Mouse (Mus musculus) midbrain, embryonic 14.5 days (tissue): ENCODE data around the gene Rpa1. TPM values are rescaled to one million over a fixed set of nuclear protein-coding genes. Genes with fewer than 3 reads are reported as not detected.

Experiments
- ATAC-seq: fragments of 200-750 bp; cut with Nextera tagmentation; 2 replicates; pipeline ENCODE4 v1.8.0; 2017; ENCODE audit warnings: moderate number of reproducible peaks, moderate library complexity; ENCODE audit not compliant: low FRiP score, low TSS enrichment
- DNase-seq: peaks from one replicate; pipeline ENCODE4 v3.0.0-alpha.2; 2015
- H3K27ac ChIP-seq: fragments of 300-500 bp; sonication (generic); replicated peaks from 2 replicates; pipeline ENCODE4 v1.5.1; 2014; ENCODE audit warnings: mild to moderate bottlenecking, low read depth, low read length, moderate library complexity
- H3K27me3 ChIP-seq: fragments of 300-500 bp; sonication (generic); 2 replicates; pipeline ENCODE4 v1.6.1; 2014; ENCODE audit warnings: low read length, control low read depth, mixed read lengths; ENCODE audit not compliant: control insufficient read depth, insufficient read depth
- H3K36me3 ChIP-seq: fragments of 300-500 bp; sonication (generic); 2 replicates; pipeline ENCODE4 v1.6.1; 2014; ENCODE audit warnings: low read length, control low read depth; ENCODE audit not compliant: control insufficient read depth, insufficient read depth
- H3K4me1 ChIP-seq: fragments of 300-500 bp; sonication (generic); 2 replicates; pipeline ENCODE4 v1.6.1; 2014; ENCODE audit warnings: mild to moderate bottlenecking, antibody characterized with exemption, low read length, control low read depth; ENCODE audit not compliant: control insufficient read depth, insufficient read depth
- H3K4me2 ChIP-seq: fragments of 300-500 bp; sonication (generic); 2 replicates; pipeline ENCODE4 v1.6.1; 2014; ENCODE audit warnings: mild to moderate bottlenecking, low read length, moderate library complexity
- H3K4me3 ChIP-seq: fragments of 300-500 bp; sonication (generic); replicated peaks from 2 replicates; pipeline ENCODE4 v1.5.1; 2014; ENCODE audit warnings: low read depth, low read length
- H3K9ac ChIP-seq: fragments of 300-500 bp; sonication (generic); replicated peaks from 2 replicates; pipeline ENCODE4 v1.6.1; 2014; ENCODE audit warnings: mild to moderate bottlenecking, low read length, moderate library complexity
- H3K9me3 ChIP-seq: fragments of 300-500 bp; sonication (generic); 2 replicates; pipeline ENCODE4 v1.6.1; 2016; ENCODE audit warnings: low read length, control low read depth, mixed read lengths; ENCODE audit not compliant: control insufficient read depth
- WGBS: fragments of 180-500 bp; shearing (Covaris S2); extraction: QIAGEN DNeasy Blood & Tissue Kit; methylation state at CpG from one replicate; pipeline ENCODE4 v1.1.7; 2014; 5-methylcytosine and 5-hydroxymethylcytosine counted together
- polyA plus RNA-seq: library from polyadenylated mRNA; unstranded; fragments of >200 nt; fragmentation: Nextera tagmentation; extraction: Ambion mirVana; gene quantifications from 2 replicates; pipeline ENCODE4 v1.2.1, GENCODE M21; 2014

Gene Rpa1
- polyA plus RNA-seq, 1 experiment from 2014 or later, result 50.0 TPM

- Histone ChIP-seq H3K4me1 (peaks cover 30% of the 10 kb centered on the region), H3K4me2 (no peak overlapping the region), H3K27me3 (no peaks in the 10 kb centered on the region), H3K4me3 (no peak overlapping the region), H3K36me3 (peaks cover 4% of the 10 kb centered on the region; the same call in 1 of the 2 replicates), H3K9me3 (no peaks in the 10 kb centered on the region), H3K9ac (no peak overlapping the region), H3K27ac (no peak overlapping the region)
- no peak for ATAC-seq
- 88% methylated on average over 2 of the region's 2 CpGs for WGBS
- no peak for DNase-seq
These were observed 87.1 kb downstream of the Rpa1 start for GRCm38 (mm10) chr11:75261016-75261415.

GRCm38 (mm10) chr11:75259996-75260561, 88.0 kb downstream of the Rpa1 start:
- H3K27ac ChIP-seq, result 0 out of 2 replicates have a peak overlapping the region, but pooled peaks have one; percentile 13
- WGBS, result 49% methylated on average over 10 of the region's 10 CpGs
- H3K9ac ChIP-seq, result no peak overlapping the region
- no peaks in the 10 kb centered on the region for H3K36me3 ChIP-seq
- ATAC-seq (no peak), DNase-seq (no peak)
- H3K27me3 ChIP-seq, result no peaks in the 10 kb centered on the region
- peaks cover 30% of the 10 kb centered on the region for H3K4me1 ChIP-seq
- no peak overlapping the region for H3K4me2 ChIP-seq
- no peaks in the 10 kb centered on the region for H3K9me3 ChIP-seq
- H3K4me3 ChIP-seq, result no peak overlapping the region

- no peak for ATAC-seq
- H3K36me3 ChIP-seq, result no peaks in the 10 kb centered on the region
- no peak overlapping the region for H3K27ac ChIP-seq
- H3K27me3 ChIP-seq, result no peaks in the 10 kb centered on the region
- no peak overlapping the region for H3K9ac ChIP-seq
- no peaks in the 10 kb centered on the region for H3K9me3 ChIP-seq
- H3K4me2 ChIP-seq, result no peak overlapping the region
- no peak for DNase-seq
- no peak overlapping the region for H3K4me3 ChIP-seq
- WGBS, result 73% methylated on average over 6 of the region's 6 CpGs
- H3K4me1 ChIP-seq, result peaks cover 30% of the 10 kb centered on the region
These were observed 88.7 kb downstream of the Rpa1 start for GRCm38 (mm10) chr11:75259416-75259815.

GRCm38 (mm10) chr11:75257056-75257648, 91.0 kb downstream of the Rpa1 start:
- Histone ChIP-seq H3K4me2 (no peak overlapping the region), H3K36me3 (no peaks in the 10 kb centered on the region), H3K9me3 (no peaks in the 10 kb centered on the region), H3K27me3 (no peaks in the 10 kb centered on the region), H3K9ac (no peak overlapping the region), H3K27ac (no peak overlapping the region), H3K4me1 (peaks cover 17% of the 10 kb centered on the region), H3K4me3 (no peak overlapping the region)
- DNase-seq (no peak), ATAC-seq (no peak)
- 79% methylated on average over 4 of the region's 4 CpGs for WGBS

GRCm38 (mm10) chr11:75255330-75255729, 92.8 kb downstream of the Rpa1 start:
- Histone ChIP-seq H3K27ac (no peak overlapping the region), H3K36me3 (no peaks in the 10 kb centered on the region), H3K4me3 (no peak overlapping the region), H3K9me3 (no peaks in the 10 kb centered on the region), H3K4me1 (peaks cover 4% of the 10 kb centered on the region; the same call in 1 of the 2 replicates), H3K27me3 (no peaks in the 10 kb centered on the region), H3K4me2 (no peak overlapping the region), H3K9ac (no peak overlapping the region)
- DNase-seq (no peak), ATAC-seq (no peak)
- WGBS, result 86% methylated on average over 5 of the region's 5 CpGs

- H3K9me3 ChIP-seq, result no peaks in the 10 kb centered on the region
- DNase-seq (no peak), ATAC-seq (no peak)
- no peak overlapping the region for H3K4me3 ChIP-seq
- H3K9ac ChIP-seq, result no peak overlapping the region
- H3K36me3 ChIP-seq, result no peaks in the 10 kb centered on the region
- WGBS, result 79% methylated on average over 13 of the region's 13 CpGs
- peaks cover 12% of the 10 kb centered on the region for H3K4me1 ChIP-seq
- H3K27me3 ChIP-seq, result no peaks in the 10 kb centered on the region
- no peak overlapping the region for H3K27ac ChIP-seq
- no peak overlapping the region for H3K4me2 ChIP-seq
These were observed 93.7 kb downstream of the Rpa1 start for GRCm38 (mm10) chr11:75254252-75254912.

GRCm38 (mm10) chr11:75251557-75252070, 96.5 kb downstream of the Rpa1 start:
- no peak overlapping the region for H3K4me3 ChIP-seq
- no peaks in the 10 kb centered on the region for H3K9me3 ChIP-seq
- DNase-seq, result no peak
- no peaks in the 10 kb centered on the region for H3K36me3 ChIP-seq
- 45% methylated on average over 7 of the region's 7 CpGs for WGBS
- no peak for ATAC-seq
- no peak overlapping the region for H3K4me2 ChIP-seq
- H3K27me3 ChIP-seq, result no peaks in the 10 kb centered on the region
- H3K4me1 ChIP-seq, result peaks cover 22% of the 10 kb centered on the region
- H3K27ac ChIP-seq, result no peak overlapping the region
- no peak overlapping the region for H3K9ac ChIP-seq

GRCm38 (mm10) chr11:75251006-75251512, 97.1 kb downstream of the Rpa1 start:
- Histone ChIP-seq H3K4me3 (no peak overlapping the region), H3K9ac (no peak overlapping the region), H3K27ac (no peak overlapping the region), H3K27me3 (no peaks in the 10 kb centered on the region), H3K9me3 (no peaks in the 10 kb centered on the region), H3K4me2 (no peak overlapping the region), H3K4me1 (peaks cover 24% of the 10 kb centered on the region), H3K36me3 (no peaks in the 10 kb centered on the region)
- DNase-seq (no peak), ATAC-seq (no peak)
- 80% methylated on average over 4 of the region's 4 CpGs for WGBS
